Mouse (Mus musculus) limb, embryonic 15.5 days (tissue): ENCODE measurements around the gene Prrt3. TPM values are rescaled to one million over a fixed set of nuclear protein-coding genes. Genes with fewer than 3 reads are reported as not detected.

ENCODE experiments used
- microRNA-seq: library from miRNA; unstranded; fragments of <30 nt; microRNA quantifications from one replicate; pipeline ENCODE4, GENCODE M21; 2016
- polyA plus RNA-seq: library from polyadenylated mRNA; unstranded; fragments of >200 nt; fragmentation: Nextera tagmentation; extraction: Ambion mirVana; gene quantifications from 2 replicates; pipeline ENCODE4 v1.2.1, GENCODE M21; 2015

Gene Prrt3
- polyA plus RNA-seq, 1 experiment from 2014 or later = 0.44 TPM

Small RNA genes within 50 kb of the gene (microRNA-seq; reads per million reads assigned to microRNA genes)
- not detected for gene Gm23365

Other genes with a start within 250 kb of the Prrt3 start
- 0.10 and 0.20 TPM in 2 replicates for gene Cpne9, start 219.6 kb downstream of the Prrt3 start, polyA plus RNA-seq
- gene Brpf1, start 194.8 kb downstream of the Prrt3 start, polyA plus RNA-seq = 15.1 and 16.1 TPM in 2 replicates
- 10.6 and 10.7 TPM in 2 replicates for gene Ogg1, start 175.0 kb downstream of the Prrt3 start, polyA plus RNA-seq
- gene Camk1, start 157.9 kb downstream of the Prrt3 start, polyA plus RNA-seq = 91.4 and 91.7 TPM in 2 replicates
- 45.1 and 48.7 TPM in 2 replicates for gene Tada3, start 124.0 kb downstream of the Prrt3 start, polyA plus RNA-seq
- gene Arpc4, start 123.8 kb downstream of the Prrt3 start, polyA plus RNA-seq = 392 and 399 TPM in 2 replicates
- 4.4 and 5.6 TPM in 2 replicates for gene Ttll3, start 112.7 kb downstream of the Prrt3 start, polyA plus RNA-seq
- 20.4 and 21.3 TPM in 2 replicates for gene Rpusd3, start 82.6 kb downstream of the Prrt3 start, polyA plus RNA-seq
- 0.63 TPM in 1 of 2 replicates, not detected in the other for gene Cidec, start 66.2 kb downstream of the Prrt3 start, polyA plus RNA-seq
- gene Jagn1, start 59.4 kb downstream of the Prrt3 start, polyA plus RNA-seq = 85.0 and 88.5 TPM in 2 replicates
- 8.9 and 9.7 TPM in 2 replicates for gene Il17re, start 43.4 kb downstream of the Prrt3 start, polyA plus RNA-seq
- 58.4 and 63.5 TPM in 2 replicates for gene Il17rc, start 30.5 kb downstream of the Prrt3 start, polyA plus RNA-seq
- 22.1 and 27.2 TPM in 2 replicates for gene Creld1, start 18.6 kb downstream of the Prrt3 start, polyA plus RNA-seq
- 106 and 110 TPM in 2 replicates for gene Emc3, start 29.7 kb upstream of the Prrt3 start, polyA plus RNA-seq
- 5.9 and 6.6 TPM in 2 replicates for gene Fancd2, start 29.8 kb upstream of the Prrt3 start, polyA plus RNA-seq
- not detected in 2 replicates for gene Fancd2os, start 98.8 kb upstream of the Prrt3 start, polyA plus RNA-seq
- 222 and 231 TPM in 2 replicates for gene Brk1, start 102.8 kb upstream of the Prrt3 start, polyA plus RNA-seq
- 41.4 and 44.3 TPM in 2 replicates for gene Vhl, start 122.0 kb upstream of the Prrt3 start, polyA plus RNA-seq
- 4.1 and 4.6 TPM in 2 replicates for gene Irak2, start 136.5 kb upstream of the Prrt3 start, polyA plus RNA-seq
- gene Tatdn2, start 195.1 kb upstream of the Prrt3 start, polyA plus RNA-seq = 0.61 and 0.63 TPM in 2 replicates
- gene Ghrl, start 217.9 kb upstream of the Prrt3 start, polyA plus RNA-seq = 0.30 and 0.42 TPM in 2 replicates
- gene Sec13, start 238.8 kb upstream of the Prrt3 start, polyA plus RNA-seq = 308 and 336 TPM in 2 replicates